11 mouse cellular contexts compared by ENCODE assay signal in the genomic region with DNA sequence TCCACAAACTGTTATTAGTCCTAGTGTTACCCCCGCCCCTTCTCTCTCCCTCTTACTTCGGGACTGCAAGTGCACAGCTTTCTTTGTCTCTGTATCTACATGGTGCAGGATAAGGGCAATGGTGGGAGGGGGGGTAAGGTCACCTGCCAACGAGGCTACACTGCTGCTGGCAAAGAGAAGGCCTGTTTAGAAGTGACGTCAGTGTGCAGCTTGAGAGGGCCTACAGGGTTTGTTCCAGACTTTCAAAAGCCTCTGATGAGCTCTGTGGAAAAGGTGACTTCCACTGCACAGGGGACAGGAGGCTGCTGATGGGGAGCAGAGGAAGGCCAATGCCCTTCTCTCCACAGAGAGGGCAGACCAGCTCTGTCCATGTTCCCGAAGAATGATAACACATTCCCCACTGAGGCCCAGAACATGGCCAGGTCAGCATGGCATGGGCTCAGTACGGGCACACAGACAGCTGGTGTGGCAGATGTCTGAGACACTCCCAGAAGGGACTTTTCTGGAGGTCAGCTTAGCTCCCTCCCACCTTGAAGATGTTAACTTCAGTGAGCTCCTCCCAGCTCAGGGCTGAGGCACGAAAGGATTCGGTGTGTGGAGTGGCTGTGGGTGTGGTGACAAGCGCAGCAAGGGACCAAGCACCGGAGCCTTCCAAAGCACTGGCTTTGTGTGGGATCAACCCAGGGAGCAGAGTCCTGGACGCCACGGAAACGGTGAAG. TPM values are rescaled to one million over a fixed set of nuclear protein-coding genes. Genes with fewer than 3 reads are reported as not detected.
DNase-seq lines count a peak whose midpoint lies in the region; ATAC-seq and TF ChIP-seq lines count a peak whose summit lies in the region.
"Had no signal": no experiment of that assay in that cellular context is flagged by ENCODE, and none has a peak within 500 bp of the region (broad histone marks: within the 10 kb centered on the region; RNA-seq: fewer than 3 reads in every experiment).

No protein-coding gene starts in this region.

- no peaks in the 10 kb centered on the region for H3K9me3 ChIP-seq in kidney, embryonic 14.5 days (ENCODE audit: control insufficient read depth, low read length)
- no peaks in the 10 kb centered on the region for H3K9me3 ChIP-seq in forebrain, embryonic 15.5 days
- H3K9me3 ChIP-seq in hindbrain, embryonic 11.5 days (ENCODE audit: control insufficient read depth, low read length): no peaks in the 10 kb centered on the region
- H3K9me3 ChIP-seq in midbrain, postnatal 0 days (ENCODE audit: low read length): no peaks in the 10 kb centered on the region
- H3K9me3 ChIP-seq: G1E had no signal

- no peak for DNase-seq in kidney, postnatal 14 days
- DNase-seq in hindbrain, embryonic 11.5 days (ENCODE audit: low spot score): peak; percentile 17
- no peak for DNase-seq in midbrain, postnatal 0 days (ENCODE audit: low spot score)
- no peak for DNase-seq in urinary bladder, postnatal 10 days (ENCODE audit: low spot score)
- no peak for DNase-seq in adrenal gland, postnatal 4 days (ENCODE audit: low spot score in 2 of 2)
- DNase-seq in urinary bladder, adult 18-20 months (ENCODE audit: low spot score in 2 of 2): no peak
- DNase-seq: lung, postnatal 36 days; right cerebral cortex, postnatal 4 days had no signal

- H3K36me3 ChIP-seq in kidney, embryonic 14.5 days (ENCODE audit: control insufficient read depth, insufficient read depth, low read length): peaks cover 13% of the 10 kb centered on the region; the same call in 1 of the 2 replicates
- H3K36me3 ChIP-seq in forebrain, embryonic 15.5 days: no peaks in the 10 kb centered on the region
- no peaks in the 10 kb centered on the region for H3K36me3 ChIP-seq in hindbrain, embryonic 11.5 days (ENCODE audit: control insufficient read depth, insufficient read depth, low read length)
- no peaks in the 10 kb centered on the region for H3K36me3 ChIP-seq in midbrain, postnatal 0 days (ENCODE audit: insufficient read depth, low read length)
- H3K36me3 ChIP-seq: G1E had no signal

- no peaks in the 10 kb centered on the region for H3K27me3 ChIP-seq in kidney, embryonic 14.5 days (ENCODE audit: control insufficient read depth, insufficient read depth, low read length)
- H3K27me3 ChIP-seq in forebrain, embryonic 15.5 days: no peaks in the 10 kb centered on the region
- H3K27me3 ChIP-seq in hindbrain, embryonic 11.5 days (ENCODE audit: control insufficient read depth, insufficient read depth, low read length): no peaks in the 10 kb centered on the region
- H3K27me3 ChIP-seq in midbrain, postnatal 0 days (ENCODE audit: insufficient read depth, low read length): no peaks in the 10 kb centered on the region

- H3K4me3 ChIP-seq in kidney, embryonic 14.5 days (ENCODE audit: low read length): no peak overlapping the region
- no peak overlapping the region for H3K4me3 ChIP-seq in forebrain, embryonic 15.5 days
- no peak overlapping the region for H3K4me3 ChIP-seq in hindbrain, embryonic 11.5 days (ENCODE audit: low read depth, low read length)
- H3K4me3 ChIP-seq in midbrain, postnatal 0 days (ENCODE audit: low read depth, low read length): no peak overlapping the region

- H3K9ac ChIP-seq in kidney, embryonic 14.5 days (ENCODE audit: low read depth, low read length): 0 out of 2 replicates have a peak overlapping the region, but pooled peaks have one; percentile 4
- H3K9ac ChIP-seq in forebrain, embryonic 15.5 days (replicated peaks): no peak overlapping the region
- 0 out of 2 replicates have a peak overlapping the region, but pooled peaks have one; percentile 17 for H3K9ac ChIP-seq in hindbrain, embryonic 11.5 days (ENCODE audit: low read depth, low read length)
- H3K9ac ChIP-seq in midbrain, postnatal 0 days (replicated peaks; ENCODE audit: low read length, poor library complexity, severe bottlenecking): no peak overlapping the region

- H3K4me2 ChIP-seq in kidney, embryonic 14.5 days (replicated peaks; ENCODE audit: low read depth, low read length): no peak overlapping the region
- H3K4me2 ChIP-seq in forebrain, embryonic 15.5 days (replicated peaks): no peak overlapping the region
- H3K4me2 ChIP-seq in hindbrain, embryonic 11.5 days (replicated peaks; ENCODE audit: low read depth, low read length): no peak overlapping the region
- H3K4me2 ChIP-seq in midbrain, postnatal 0 days (ENCODE audit: low read depth, low read length, poor library complexity, severe bottlenecking): no peak overlapping the region

- no peak for ATAC-seq in kidney, embryonic 14.5 days (ENCODE audit: low FRiP score, low TSS enrichment)
- no peak for ATAC-seq in forebrain, embryonic 15.5 days (replicated peaks)
- no peak for ATAC-seq in hindbrain, embryonic 11.5 days (ENCODE audit: low FRiP score)
- ATAC-seq in midbrain, postnatal 0 days (ENCODE audit: low FRiP score): no peak

- peaks cover 43% of the 10 kb centered on the region for H3K4me1 ChIP-seq in kidney, embryonic 14.5 days (ENCODE audit: control insufficient read depth, insufficient read depth, low read length)
- H3K4me1 ChIP-seq in forebrain, embryonic 15.5 days: peaks cover 66% of the 10 kb centered on the region
- H3K4me1 ChIP-seq in hindbrain, embryonic 11.5 days (replicated peaks; ENCODE audit: control insufficient read depth, insufficient read depth, low read length): peaks cover 16% of the 10 kb centered on the region
- H3K4me1 ChIP-seq in midbrain, postnatal 0 days (ENCODE audit: insufficient read depth, low read length): peaks cover 21% of the 10 kb centered on the region

- peak overlapping the region; percentile 70 for H3K27ac ChIP-seq in kidney, embryonic 14.5 days (ENCODE audit: low read depth, low read length)
- peak overlapping the region; percentile 37; the same call in 1 of the 2 replicates for H3K27ac ChIP-seq in forebrain, embryonic 15.5 days (replicated peaks)
- no peak overlapping the region; the same call in 1 of the 2 replicates for H3K27ac ChIP-seq in hindbrain, embryonic 11.5 days (ENCODE audit: low read depth, low read length)
- 0 out of 2 replicates have a peak overlapping the region, but pooled peaks have one; percentile 38 for H3K27ac ChIP-seq in midbrain, postnatal 0 days (ENCODE audit: low read depth, low read length)

- TF ChIP-seq CTCF in midbrain, postnatal 0 days (IDR thresholded peaks at IDR 0.05): no peak

- 70% methylated on average over 13 of the region's 13 CpGs for WGBS in kidney, embryonic 14.5 days
- 37% methylated on average over 13 of the region's 13 CpGs for WGBS in forebrain, embryonic 15.5 days
- 53% methylated on average over 13 of the region's 13 CpGs for WGBS in hindbrain, embryonic 11.5 days
- WGBS in midbrain, postnatal 0 days: 37% methylated on average over 13 of the region's 13 CpGs

RNA-seq across cellular contexts. Expression of gene BC034090, which starts 7.8 kb away (rescaled TPM):
- 4.7 and 4.9 TPM in 2 replicates for polyA plus RNA-seq in kidney, embryonic 14.5 days (2014; fragmentation: Nextera tagmentation; extraction: Ambion mirVana)
- 3.3 and 4.9 TPM in 2 replicates for polyA plus RNA-seq in forebrain, embryonic 15.5 days (2015; fragmentation: Nextera tagmentation; extraction: Ambion mirVana)
- polyA plus RNA-seq in hindbrain, embryonic 11.5 days (2014; fragmentation: Nextera tagmentation; extraction: Ambion mirVana): 1.7 and 2.5 TPM in 2 replicates
- total RNA-seq in midbrain, postnatal 0 days (2014; rRNA removed): 7.3 and 11.2 TPM in 2 replicates
- 1.9 TPM in 2 replicates for polyA plus RNA-seq in midbrain, postnatal 0 days (2015; fragmentation: Nextera tagmentation; extraction: Ambion mirVana)
- total RNA-seq in adrenal gland, postnatal 4 days (2021): 10 to 100 TPM; 34.2 to 36.5 TPM

Comparison
In these comparisons a context has a peak if more than half of its experiments do, and no peak if none do; other contexts are left out.
1. H3K9ac ChIP-seq: peak in kidney, embryonic 14.5 days (single experiment) and hindbrain, embryonic 11.5 days (single experiment); none in forebrain, embryonic 15.5 days (single experiment) and midbrain, postnatal 0 days (single experiment).